Mouse (Mus musculus) liver, embryonic 16.5 days (tissue): ENCODE measurements around the gene Ung. TPM values are rescaled to one million over a fixed set of nuclear protein-coding genes. Genes with fewer than 3 reads are reported as not detected.

Experiments
- ATAC-seq: fragments of 200-750 bp; cut with Nextera tagmentation; 2 replicates; pipeline ENCODE4 v1.8.0; 2017; ENCODE audit warnings: low read depth, mild to moderate bottlenecking, moderate number of reproducible peaks, moderate library complexity
- H3K27ac ChIP-seq: fragments of 300-500 bp; sonication (generic); 2 replicates; pipeline ENCODE4 v1.5.1; 2014; ENCODE audit warnings: mild to moderate bottlenecking, low read length
- H3K27me3 ChIP-seq: fragments of 300-500 bp; sonication (generic); 2 replicates; pipeline ENCODE4 v1.6.1; 2014; ENCODE audit warnings: low read depth, low read length, mixed read lengths; ENCODE audit not compliant: control insufficient read depth, insufficient read depth
- H3K36me3 ChIP-seq: fragments of 300-500 bp; sonication (generic); 2 replicates; pipeline ENCODE4 v1.6.1; 2014; ENCODE audit warnings: mild to moderate bottlenecking; ENCODE audit not compliant: control insufficient read depth, insufficient read depth
- H3K4me1 ChIP-seq: fragments of 300-500 bp; sonication (generic); 2 replicates; pipeline ENCODE4 v1.6.1; 2014; ENCODE audit warnings: low read depth, low read length, mixed read lengths; ENCODE audit not compliant: control insufficient read depth
- H3K4me2 ChIP-seq: fragments of 300-500 bp; sonication (generic); 2 replicates; pipeline ENCODE4 v1.6.1; 2014; ENCODE audit warnings: low read depth, low read length, mixed read lengths
- H3K4me3 ChIP-seq: fragments of 300-500 bp; sonication (generic); 2 replicates; pipeline ENCODE4 v1.5.1; 2014; ENCODE audit warnings: low read depth, mild to moderate bottlenecking, low read length
- H3K9ac ChIP-seq: fragments of 300-500 bp; sonication (generic); 2 replicates; pipeline ENCODE4 v1.6.1; 2014; ENCODE audit warnings: low read depth, low read length
- H3K9me3 ChIP-seq: fragments of 300-500 bp; sonication (generic); replicated peaks from 2 replicates; pipeline ENCODE4 v1.6.1; 2016; ENCODE audit warnings: low read length; ENCODE audit not compliant: control insufficient read depth
- WGBS: fragments of 180-500 bp; shearing (Covaris S2); extraction: QIAGEN DNeasy Blood & Tissue Kit; methylation state at CpG from one replicate; pipeline ENCODE4 v1.1.7; 2014; ENCODE audit not compliant: insufficient replicate concordance; 5-methylcytosine and 5-hydroxymethylcytosine counted together
- polyA plus RNA-seq: library from polyadenylated mRNA; unstranded; fragments of >200 nt; fragmentation: Nextera tagmentation; extraction: Ambion mirVana; gene quantifications from 2 replicates; pipeline ENCODE4 v1.2.1, GENCODE M21; 2015

Gene Ung
- polyA plus RNA-seq, 1 experiment from 2014 or later, result 13.7 TPM

DNA sequence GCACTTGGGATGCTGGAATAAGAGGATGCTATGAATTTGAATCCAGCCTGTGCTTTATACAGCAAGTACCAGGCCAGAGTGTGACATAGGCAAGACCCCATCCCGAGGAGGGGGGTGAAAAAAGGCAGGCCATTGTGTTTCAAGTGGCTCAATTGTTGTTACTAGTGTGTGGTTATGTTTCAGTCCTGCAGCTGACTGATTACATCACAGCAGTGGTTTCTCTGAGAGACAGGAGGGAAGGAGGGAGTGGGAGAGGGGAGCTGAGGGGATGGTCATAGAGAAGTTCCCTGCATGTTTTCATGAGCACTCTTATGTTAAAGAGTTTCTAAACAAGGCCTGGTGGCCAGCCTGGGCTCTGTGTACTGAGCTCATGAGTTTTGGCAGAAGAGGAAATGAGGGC is 27.4 kb upstream of the Ung start:
- no peak overlapping the region for H3K27ac ChIP-seq
- H3K27me3 ChIP-seq, result no peaks in the 10 kb centered on the region
- H3K9me3 ChIP-seq, result no peaks in the 10 kb centered on the region
- 29% methylated on average over 1 of the region's 1 CpGs for WGBS
- peaks cover 12% of the 10 kb centered on the region for H3K4me1 ChIP-seq
- peaks cover 4% of the 10 kb centered on the region; the same call in 1 of the 2 replicates for H3K36me3 ChIP-seq
- H3K4me3 ChIP-seq, result no peak overlapping the region
- no peak overlapping the region for H3K4me2 ChIP-seq
- ATAC-seq, result no peak
- no peak overlapping the region for H3K9ac ChIP-seq

DNA sequence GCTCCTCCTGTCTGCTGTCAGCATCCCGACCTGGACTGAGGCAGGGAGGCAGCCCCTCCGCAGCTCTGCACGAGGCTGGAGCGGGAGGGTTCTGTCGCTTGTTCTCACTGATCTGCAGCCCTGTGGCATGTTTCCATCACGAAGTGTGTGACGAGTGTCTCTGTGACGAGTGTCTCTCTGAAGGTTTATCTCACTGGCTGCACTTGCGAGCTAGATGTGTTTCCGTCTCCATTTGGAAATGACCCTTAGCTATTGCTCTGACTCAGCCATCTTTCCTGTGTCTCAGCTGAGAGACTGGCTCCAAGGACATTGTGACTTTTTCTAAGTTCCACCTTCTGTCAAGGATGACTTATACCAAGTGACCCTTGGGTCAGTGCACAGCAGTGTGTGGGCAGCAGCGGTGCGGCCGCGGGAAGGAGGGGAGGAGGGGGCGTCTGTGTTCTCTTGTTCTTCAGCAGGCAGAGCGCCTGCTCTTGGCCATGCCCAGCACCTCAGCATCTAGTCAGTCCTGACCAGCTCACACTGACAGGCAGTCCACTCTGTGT is 23.7 kb upstream of the Ung start:
- Histone ChIP-seq H3K4me3 (no peak overlapping the region), H3K4me1 (no peaks in the 10 kb centered on the region), H3K27me3 (no peaks in the 10 kb centered on the region), H3K27ac (no peak overlapping the region), H3K4me2 (no peak overlapping the region), H3K9ac (no peak overlapping the region), H3K36me3 (peaks cover 22% of the 10 kb centered on the region), H3K9me3 (no peaks in the 10 kb centered on the region; the same call in 1 of the 2 replicates)
- 78% methylated on average over 16 of the region's 16 CpGs for WGBS
- ATAC-seq, result no peak

GRCm38 (mm10) chr5:114113334-114113733 is 16.9 kb upstream of the Ung start:
- no peaks in the 10 kb centered on the region; the same call in 1 of the 2 replicates for H3K9me3 ChIP-seq
- H3K27ac ChIP-seq, result no peak overlapping the region
- H3K4me2 ChIP-seq, result no peak overlapping the region
- peaks cover 16% of the 10 kb centered on the region for H3K36me3 ChIP-seq
- no peak for ATAC-seq
- 77% methylated on average over 6 of the region's 6 CpGs for WGBS
- H3K4me1 ChIP-seq, result no peaks in the 10 kb centered on the region
- H3K9ac ChIP-seq, result no peak overlapping the region
- no peak overlapping the region for H3K4me3 ChIP-seq
- no peaks in the 10 kb centered on the region for H3K27me3 ChIP-seq

GRCm38 (mm10) chr5:114115030-114115429 is 15.2 kb upstream of the Ung start:
- Histone ChIP-seq H3K36me3 (no peaks in the 10 kb centered on the region; the same call in 1 of the 2 replicates), H3K9me3 (no peaks in the 10 kb centered on the region), H3K27ac (no peak overlapping the region), H3K4me3 (no peak overlapping the region), H3K4me2 (no peak overlapping the region), H3K27me3 (no peaks in the 10 kb centered on the region), H3K9ac (no peak overlapping the region), H3K4me1 (no peaks in the 10 kb centered on the region)
- ATAC-seq, result no peak
- 62% methylated on average over 5 of the region's 5 CpGs for WGBS

DNA sequence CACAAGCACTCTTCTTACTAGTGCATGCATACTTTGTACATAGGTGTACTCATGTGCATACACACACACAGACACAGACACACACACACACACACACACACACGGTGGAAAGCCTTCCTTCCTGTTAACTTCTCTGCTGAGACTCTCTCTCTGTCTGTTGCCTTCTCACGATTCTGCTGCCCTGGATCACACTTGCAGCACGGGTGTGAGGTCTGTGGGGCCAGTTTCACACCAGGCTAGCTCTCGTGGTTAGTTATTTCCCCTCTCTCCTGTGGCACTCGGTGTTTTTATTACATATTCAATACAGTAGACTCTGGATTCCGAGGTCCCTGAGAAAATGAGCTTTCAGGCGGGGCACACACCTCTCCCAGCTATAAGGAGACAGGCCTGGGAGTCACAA is 13.6 kb upstream of the Ung start:
- no peak overlapping the region for H3K4me2 ChIP-seq
- H3K4me1 ChIP-seq, result no peaks in the 10 kb centered on the region
- H3K27ac ChIP-seq, result no peak overlapping the region
- no peak for ATAC-seq
- no peaks in the 10 kb centered on the region; the same call in none of the 2 replicates for H3K36me3 ChIP-seq
- WGBS, result 43% methylated on average over 7 of the region's 7 CpGs
- no peak overlapping the region for H3K9ac ChIP-seq
- H3K9me3 ChIP-seq, result no peaks in the 10 kb centered on the region
- H3K4me3 ChIP-seq, result no peak overlapping the region
- no peaks in the 10 kb centered on the region for H3K27me3 ChIP-seq

GRCm38 (mm10) chr5:114119806-114120205 is 10.4 kb upstream of the Ung start:
- Histone ChIP-seq H3K27me3 (no peaks in the 10 kb centered on the region), H3K36me3 (no peaks in the 10 kb centered on the region; the same call in none of the 2 replicates), H3K4me3 (no peak overlapping the region), H3K9me3 (no peaks in the 10 kb centered on the region), H3K4me2 (no peak overlapping the region), H3K9ac (no peak overlapping the region), H3K27ac (no peak overlapping the region), H3K4me1 (no peaks in the 10 kb centered on the region)
- ATAC-seq, result no peak
- WGBS, result 67% methylated on average over 4 of the region's 4 CpGs

DNA sequence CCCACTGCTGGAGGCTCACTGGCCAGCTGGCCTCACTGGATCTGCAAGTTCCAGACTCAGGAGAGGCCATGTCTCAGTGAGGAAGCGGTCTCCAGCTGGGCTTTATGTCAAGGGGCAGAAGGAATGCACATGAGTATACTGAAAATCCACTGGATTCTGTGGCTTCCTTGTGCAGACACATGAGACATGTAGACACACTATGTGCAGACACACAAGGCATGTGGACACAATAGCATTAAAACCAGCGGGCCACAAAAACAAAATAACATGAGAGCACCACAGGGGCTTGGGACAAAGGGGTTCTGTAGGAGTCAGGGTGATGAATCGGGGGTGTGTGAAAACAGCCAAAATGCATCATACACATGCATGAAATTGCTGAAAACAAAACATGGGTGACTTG is 4.2 kb upstream of the Ung start:
- H3K27ac ChIP-seq, result 0 out of 2 replicates have a peak overlapping the region, but pooled peaks have one; percentile 6
- H3K27me3 ChIP-seq, result no peaks in the 10 kb centered on the region
- no peak for ATAC-seq
- H3K36me3 ChIP-seq, result no peaks in the 10 kb centered on the region; the same call in 1 of the 2 replicates
- no peak overlapping the region for H3K4me3 ChIP-seq
- WGBS, result 72% methylated on average over 3 of the region's 3 CpGs
- peaks cover 22% of the 10 kb centered on the region for H3K4me1 ChIP-seq
- H3K4me2 ChIP-seq, result no peak overlapping the region
- no peaks in the 10 kb centered on the region for H3K9me3 ChIP-seq
- no peak overlapping the region for H3K9ac ChIP-seq

- peak overlapping the region; percentile 76 for H3K4me3 ChIP-seq
- H3K4me2 ChIP-seq, result peak overlapping the region; percentile 99
- H3K4me1 ChIP-seq, result peaks cover 28% of the 10 kb centered on the region
- 68% methylated on average over 7 of the region's 7 CpGs for WGBS
- H3K27ac ChIP-seq, result 0 out of 2 replicates have a peak overlapping the region, but pooled peaks have one; percentile 6
- H3K36me3 ChIP-seq, result no peaks in the 10 kb centered on the region
- H3K9me3 ChIP-seq, result no peaks in the 10 kb centered on the region
- H3K27me3 ChIP-seq, result no peaks in the 10 kb centered on the region
- ATAC-seq, result no peak
- H3K9ac ChIP-seq, result no peak overlapping the region
Observed at GRCm38 (mm10) chr5:114126499-114127244, 3.5 kb upstream of the Ung start.
